Comparison of ENCODE assay signal across 9 mouse cellular contexts in genomic region chr11:116523699-116524189, GRCm38 (mm10). TPM values are rescaled to one million over a fixed set of nuclear protein-coding genes. Genes with fewer than 3 reads are reported as not detected.
A peak's percentile ranks its signal among the peaks of the same experiment; 100 is the strongest.
DNase-seq lines count a peak whose midpoint lies in the region; ATAC-seq lines count a peak whose summit lies in the region.
"Had no signal": no experiment of that assay in that cellular context is flagged by ENCODE, and none has a peak within 500 bp of the region (broad histone marks: within the 10 kb centered on the region; RNA-seq: fewer than 3 reads in every experiment).

No protein-coding gene starts in this region.

- peak overlapping the region; percentile 35; the same call in 1 of the 2 replicates for H3K9ac ChIP-seq in hindbrain, embryonic 16.5 days (ENCODE audit: low read depth, low read length)
- H3K9ac ChIP-seq in hindbrain, embryonic 13.5 days = no peak overlapping the region
- no peak overlapping the region for H3K9ac ChIP-seq in embryonic facial prominence, embryonic 11.5 days (replicated peaks; ENCODE audit: low read length)
- H3K9ac ChIP-seq: liver, embryonic 15.5 days had no signal

- H3K4me2 ChIP-seq in hindbrain, embryonic 16.5 days (ENCODE audit: low read length) = no peak overlapping the region
- H3K4me2 ChIP-seq in hindbrain, embryonic 13.5 days = no peak overlapping the region
- H3K4me2 ChIP-seq in embryonic facial prominence, embryonic 11.5 days (ENCODE audit: low read depth, low read length) = no peak overlapping the region
- H3K4me2 ChIP-seq: liver, embryonic 15.5 days had no signal

- H3K9me3 ChIP-seq in hindbrain, embryonic 16.5 days (ENCODE audit: control insufficient read depth, low read length) = no peaks in the 10 kb centered on the region
- no peaks in the 10 kb centered on the region for H3K9me3 ChIP-seq in hindbrain, embryonic 13.5 days
- H3K9me3 ChIP-seq in embryonic facial prominence, embryonic 11.5 days (replicated peaks; ENCODE audit: control insufficient read depth, low read length) = no peaks in the 10 kb centered on the region
- H3K9me3 ChIP-seq: liver, embryonic 15.5 days had no signal

- H3K4me1 ChIP-seq in hindbrain, embryonic 16.5 days (ENCODE audit: control insufficient read depth, insufficient read depth, low read depth, low read length) = peaks cover 6% of the 10 kb centered on the region
- H3K4me1 ChIP-seq in hindbrain, embryonic 13.5 days (replicated peaks) = peaks cover 14% of the 10 kb centered on the region
- H3K4me1 ChIP-seq in embryonic facial prominence, embryonic 11.5 days (ENCODE audit: control insufficient read depth, insufficient read depth, low read length) = no peaks in the 10 kb centered on the region; the same call in 1 of the 2 replicates

- no peaks in the 10 kb centered on the region for H3K36me3 ChIP-seq in hindbrain, embryonic 16.5 days (ENCODE audit: control insufficient read depth, insufficient read depth, low read length)
- H3K36me3 ChIP-seq in hindbrain, embryonic 13.5 days = no peaks in the 10 kb centered on the region
- H3K36me3 ChIP-seq in embryonic facial prominence, embryonic 11.5 days (replicated peaks; ENCODE audit: control insufficient read depth, insufficient read depth, low read depth, low read length) = no peaks in the 10 kb centered on the region
- H3K36me3 ChIP-seq: liver, embryonic 15.5 days had no signal

- no peak for ATAC-seq in hindbrain, embryonic 16.5 days
- ATAC-seq in hindbrain, embryonic 13.5 days (ENCODE audit: low FRiP score) = no peak
- ATAC-seq in embryonic facial prominence, embryonic 11.5 days (replicated peaks; ENCODE audit: insufficient number of reproducible peaks, low FRiP score, low TSS enrichment, low read depth) = no peak

- intact Hi-C loops in heart, postnatal 25 days (cut with DNase I) = no loop called here

- no peak overlapping the region for H3K4me3 ChIP-seq in hindbrain, embryonic 16.5 days (ENCODE audit: low read length)
- H3K4me3 ChIP-seq in hindbrain, embryonic 13.5 days = no peak overlapping the region
- H3K4me3 ChIP-seq in embryonic facial prominence, embryonic 11.5 days (ENCODE audit: low read depth, low read length) = no peak overlapping the region
- H3K4me3 ChIP-seq: liver, embryonic 15.5 days had no signal

- H3K27ac ChIP-seq in hindbrain, embryonic 16.5 days (ENCODE audit: low read depth, low read length) = peak overlapping the region; percentile 59; the same call in 1 of the 2 replicates
- H3K27ac ChIP-seq in hindbrain, embryonic 13.5 days = no peak overlapping the region
- H3K27ac ChIP-seq in embryonic facial prominence, embryonic 11.5 days (replicated peaks; ENCODE audit: low read depth, low read length) = 0 out of 2 replicates have a peak overlapping the region, but pooled peaks have one; percentile 9
- H3K27ac ChIP-seq: liver, embryonic 15.5 days had no signal

- no peaks in the 10 kb centered on the region for H3K27me3 ChIP-seq in hindbrain, embryonic 16.5 days (replicated peaks; ENCODE audit: control insufficient read depth, insufficient read depth, low read length)
- peaks cover 17% of the 10 kb centered on the region for H3K27me3 ChIP-seq in hindbrain, embryonic 13.5 days
- no peaks in the 10 kb centered on the region for H3K27me3 ChIP-seq in embryonic facial prominence, embryonic 11.5 days (ENCODE audit: control insufficient read depth, insufficient read depth, low read length)

- 51% methylated on average over 5 of the region's 5 CpGs for WGBS in hindbrain, embryonic 16.5 days
- WGBS in hindbrain, embryonic 13.5 days = 46% methylated on average over 5 of the region's 5 CpGs
- 47% methylated on average over 5 of the region's 5 CpGs for WGBS in embryonic facial prominence, embryonic 11.5 days

- no peak for DNase-seq in embryonic facial prominence, embryonic 11.5 days (ENCODE audit: low spot score)
- DNase-seq in heart, postnatal 25 days (ENCODE audit: low spot score) = peak; percentile 61
- DNase-seq in lung, postnatal 36 days = peak; percentile 20
- DNase-seq in frontal cortex, postnatal 10 days (ENCODE audit: low spot score in 2 of 2) = no peak
- DNase-seq in frontal cortex, postnatal 14 days (ENCODE audit: low spot score in 2 of 2) = no peak
- DNase-seq in urinary bladder, postnatal 25 days (ENCODE audit: low spot score) = no peak

RNA-seq across cellular contexts. Expression of gene Sphk1, which starts 7.0 kb away (rescaled TPM):
- 10.7 and 13.9 TPM in 2 replicates for polyA plus RNA-seq in hindbrain, embryonic 16.5 days (2015; fragmentation: Nextera tagmentation; extraction: Ambion mirVana)
- polyA plus RNA-seq in hindbrain, embryonic 13.5 days (2015; fragmentation: Nextera tagmentation; extraction: Ambion mirVana) = 3.1 and 3.3 TPM in 2 replicates
- 5.0 and 7.2 TPM in 2 replicates for polyA plus RNA-seq in embryonic facial prominence, embryonic 11.5 days (2014; fragmentation: Nextera tagmentation; extraction: Ambion mirVana)
- total RNA-seq in heart, postnatal 25 days (2021) = 1 to 10 TPM; 1.4 to 1.9 TPM

RNA-seq across cellular contexts. Expression of gene Prpsap1, which starts 29.7 kb away (rescaled TPM):
- polyA plus RNA-seq in hindbrain, embryonic 16.5 days (2015; fragmentation: Nextera tagmentation; extraction: Ambion mirVana) = 181 and 190 TPM in 2 replicates
- 171 and 178 TPM in 2 replicates for polyA plus RNA-seq in hindbrain, embryonic 13.5 days (2015; fragmentation: Nextera tagmentation; extraction: Ambion mirVana)
- polyA plus RNA-seq in embryonic facial prominence, embryonic 11.5 days (2014; fragmentation: Nextera tagmentation; extraction: Ambion mirVana) = 171 and 182 TPM in 2 replicates
- 10 to 100 TPM; 33.2 to 35.1 TPM for total RNA-seq in heart, postnatal 25 days (2021)

RNA-seq across cellular contexts. Expression of gene Ube2o, which starts 57.5 kb away (rescaled TPM):
- 16.4 and 16.6 TPM in 2 replicates for polyA plus RNA-seq in hindbrain, embryonic 16.5 days (2015; fragmentation: Nextera tagmentation; extraction: Ambion mirVana)
- 14.1 and 14.8 TPM in 2 replicates for polyA plus RNA-seq in hindbrain, embryonic 13.5 days (2015; fragmentation: Nextera tagmentation; extraction: Ambion mirVana)
- 17.2 and 17.4 TPM in 2 replicates for polyA plus RNA-seq in embryonic facial prominence, embryonic 11.5 days (2014; fragmentation: Nextera tagmentation; extraction: Ambion mirVana)
- 10 to 100 TPM; 31.4 to 37.1 TPM for total RNA-seq in heart, postnatal 25 days (2021)

RNA-seq across cellular contexts. Expression of gene Qrich2, which starts 57.7 kb away (rescaled TPM):
- 0.38 and 0.40 TPM in 2 replicates for polyA plus RNA-seq in hindbrain, embryonic 16.5 days (2015; fragmentation: Nextera tagmentation; extraction: Ambion mirVana)
- 0.19 and 0.42 TPM in 2 replicates for polyA plus RNA-seq in hindbrain, embryonic 13.5 days (2015; fragmentation: Nextera tagmentation; extraction: Ambion mirVana)
- polyA plus RNA-seq in embryonic facial prominence, embryonic 11.5 days (2014; fragmentation: Nextera tagmentation; extraction: Ambion mirVana) = 0.31 TPM in 1 of 2 replicates, not detected in the other
- not detected for total RNA-seq in heart, postnatal 25 days (2021)
- polyA plus RNA-seq: liver, embryonic 15.5 days had no signal

Comparison
In these comparisons a context has a peak if more than half of its experiments do, and no peak if none do; other contexts are left out.
1. DNase-seq: peak in heart, postnatal 25 days (single experiment) and lung, postnatal 36 days (single experiment); none in embryonic facial prominence, embryonic 11.5 days (single experiment), frontal cortex, postnatal 10 days (0 of 2), frontal cortex, postnatal 14 days (0 of 2) and urinary bladder, postnatal 25 days (single experiment).